Mouse (Mus musculus) bone marrow, adult 2 months (tissue): ENCODE results near the gene Slc35e1.

Source experiments
- CTCF ChIP-seq: fragments of 200-500 bp; IDR thresholded peaks from 2 replicates; pipeline ENCODE4 v1.5.1; 2011; ENCODE audit warnings: low read length, control low read depth; ENCODE audit not compliant: control insufficient read depth, insufficient read depth
- POLR2A ChIP-seq: fragments of 200-500 bp; IDR thresholded peaks from 2 replicates; pipeline ENCODE4 v1.6.1; 2011; ENCODE audit warnings: low read depth, mild to moderate bottlenecking, control low read depth, low read length, borderline replicate concordance; ENCODE audit not compliant: control insufficient read depth

DNA sequence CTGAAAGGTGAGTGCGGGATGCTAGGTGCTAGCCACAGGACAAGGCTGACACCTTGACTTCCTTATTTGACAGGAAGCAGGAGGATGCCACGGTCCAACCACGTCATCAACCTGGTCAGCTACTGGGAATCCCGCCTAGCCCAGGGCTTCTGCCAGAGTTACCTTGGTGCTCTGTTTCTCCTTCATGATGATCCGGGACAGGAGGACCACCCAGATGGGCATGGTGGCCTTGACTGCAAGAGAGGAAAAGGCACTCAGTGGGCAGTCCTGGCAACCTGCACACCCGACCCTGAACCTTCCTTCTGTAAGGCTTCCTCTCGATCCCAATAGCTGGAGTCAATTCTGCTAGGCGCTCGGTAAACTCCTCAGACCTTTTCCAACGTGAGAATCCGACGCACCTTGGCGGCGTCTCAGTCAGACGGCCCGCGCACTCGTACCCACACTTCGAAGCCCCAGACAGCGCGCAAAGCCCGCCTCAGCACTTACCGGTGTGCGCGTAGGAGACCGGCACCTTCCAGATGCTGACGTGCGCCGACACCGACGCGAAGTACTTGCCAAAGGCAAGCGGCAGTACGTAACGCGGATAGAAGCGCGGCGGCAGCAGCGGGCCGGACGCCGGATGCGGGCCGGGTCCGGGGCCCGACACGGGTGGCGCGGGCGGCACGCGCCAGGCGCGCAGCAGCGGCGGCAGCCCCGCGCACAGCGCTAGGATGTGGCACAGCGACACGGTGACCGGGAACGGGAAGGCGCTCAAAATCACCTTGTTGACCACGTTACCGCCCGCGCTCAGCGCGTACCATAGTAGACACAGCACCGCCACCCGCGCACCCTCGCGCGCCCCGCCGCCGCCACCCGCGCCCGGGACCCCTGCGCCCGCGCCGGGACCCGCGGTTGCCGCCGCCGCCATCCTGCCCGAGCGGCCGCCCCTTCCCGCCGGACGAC lies at the start of gene Slc35e1:
- TF ChIP-seq CTCF (no peak), POLR2A (peak; percentile 37; the same call in 1 of the 2 replicates)
